8 mouse cellular contexts compared by ENCODE assay signal in genomic region chr5:104048139-104048538, GRCm38 (mm10). TPM values are rescaled to one million over a fixed set of nuclear protein-coding genes. Genes with fewer than 3 reads are reported as not detected.
A peak's percentile ranks its signal among the peaks of the same experiment; 100 is the strongest.
DNase-seq lines count a peak whose midpoint lies in the region; TF ChIP-seq lines count a peak whose summit lies in the region.
"Had no signal": no experiment of that assay in that cellular context is flagged by ENCODE, and none has a peak within 500 bp of the region (broad histone marks: within the 10 kb centered on the region; RNA-seq: fewer than 3 reads in every experiment).

No protein-coding gene starts in this region.

- peaks cover 68% of the 10 kb centered on the region for H3K4me1 ChIP-seq in erythroblast, embryonic 14.5 days (ENCODE audit: control insufficient read depth)
- H3K4me1 ChIP-seq in liver, adult 2 months (ENCODE audit: control insufficient read depth, insufficient read depth, low read length), result peaks cover 15% of the 10 kb centered on the region

- peaks cover 36% of the 10 kb centered on the region for H3K36me3 ChIP-seq in erythroblast, embryonic 14.5 days (ENCODE audit: control insufficient read depth)
- peaks cover 15% of the 10 kb centered on the region for H3K36me3 ChIP-seq in liver, adult 2 months (ENCODE audit: control insufficient read depth, insufficient read depth, low read length)

- H3K79me2 ChIP-seq in liver, adult 2 months (ENCODE audit: control insufficient read depth, insufficient read depth, low read length), result peaks cover 5% of the 10 kb centered on the region; the same call in 1 of the 2 replicates

- H3K27me3 ChIP-seq in erythroblast, embryonic 14.5 days (ENCODE audit: control insufficient read depth), result no peaks in the 10 kb centered on the region
- H3K27me3 ChIP-seq in liver, adult 2 months (ENCODE audit: control insufficient read depth, insufficient read depth, low read length), result no peaks in the 10 kb centered on the region

- TF ChIP-seq POLR2A in liver, adult 2 months (IDR thresholded peaks at IDR 0.05; ENCODE audit: extremely low read depth, insufficient read depth, low read length), result no peak

- no peak for TF ChIP-seq CTCF in liver, adult 2 months (IDR thresholded peaks at IDR 0.05; ENCODE audit: low read depth, low read length)

- H3K4me3 ChIP-seq in erythroblast, embryonic 14.5 days (replicated peaks), result peak overlapping the region; percentile 91
- no peak overlapping the region for H3K4me3 ChIP-seq in liver, adult 2 months (ENCODE audit: insufficient read depth, low read depth, low read length)

- no peaks in the 10 kb centered on the region for H3K9me3 ChIP-seq in erythroblast, embryonic 14.5 days (ENCODE audit: control insufficient read depth, low read length)

- DNase-seq in retina, embryonic 14.5 days (ENCODE audit: low spot score), result peak; percentile 29
- DNase-seq in retina, postnatal 1 day, result no peak
- DNase-seq in liver, adult 2 months (ENCODE audit: extremely low read depth, low read depth, low spot score), result no peak
- no peak for DNase-seq in thymus, postnatal 0 days (ENCODE audit: low spot score)
- DNase-seq in right cerebral cortex, adult 18-20 months, result no peak
- no peak for DNase-seq in thymus, postnatal 25 days

- H3K27ac ChIP-seq in liver, adult 2 months (replicated peaks; ENCODE audit: insufficient read depth, low read depth, low read length), result 0 out of 2 replicates have a peak overlapping the region, but pooled peaks have one; percentile 87

- no peak overlapping the region for H3K9ac ChIP-seq in liver, adult 2 months (ENCODE audit: low read depth, low read length)

- WGBS in liver, adult 2 months, result 44% methylated on average over 4 of the region's 4 CpGs

RNA-seq across cellular contexts. Expression of gene Nudt9, which starts 2.0 kb away (rescaled TPM):
- 36.0 and 40.0 TPM in 2 replicates for polyA plus RNA-seq in erythroblast, embryonic 14.5 days (2012)
- total RNA-seq in liver, adult 2 months (2014; rRNA removed), result 36.6 and 40.3 TPM in 2 replicates
- polyA plus RNA-seq in liver, adult 2 months (2012; rRNA removed), result 39.7 and 48.5 TPM in 2 replicates
- polyA plus RNA-seq in thymus, postnatal 0 days (2015; fragmentation: Nextera tagmentation; extraction: Ambion mirVana), result 53.9 and 56.6 TPM in 2 replicates

RNA-seq across cellular contexts. Expression of gene Hsd17b11, which starts 26.4 kb away (rescaled TPM):
- polyA plus RNA-seq in erythroblast, embryonic 14.5 days (2012), result 0.02 and 0.03 TPM in 2 replicates
- total RNA-seq in liver, adult 2 months (2014; rRNA removed), result 119 and 154 TPM in 2 replicates
- polyA plus RNA-seq in liver, adult 2 months (2012; rRNA removed), result 72.7 and 78.8 TPM in 2 replicates
- 3.9 and 5.7 TPM in 2 replicates for polyA plus RNA-seq in thymus, postnatal 0 days (2015; fragmentation: Nextera tagmentation; extraction: Ambion mirVana)

RNA-seq across cellular contexts. Expression of gene Gm17660, which starts 29.3 kb away (rescaled TPM):
- polyA plus RNA-seq in erythroblast, embryonic 14.5 days (2012), result not detected in 2 replicates
- not detected in 2 replicates for total RNA-seq in liver, adult 2 months (2014; rRNA removed)
- polyA plus RNA-seq in liver, adult 2 months (2012; rRNA removed), result not detected in 2 replicates
- polyA plus RNA-seq in thymus, postnatal 0 days (2015; fragmentation: Nextera tagmentation; extraction: Ambion mirVana), result not detected in 2 replicates
- polyA plus RNA-seq: large intestine, adult 2 months had no signal

Comparison
In these comparisons a context has a peak if more than half of its experiments do, and no peak if none do; other contexts are left out.
1. RNA of gene Hsd17b11, which starts 26.4 kb away (polyA plus RNA-seq): 72.7 to 78.8 TPM in liver, adult 2 months; 3.9 to 5.7 TPM in thymus, postnatal 0 days and 0.02 to 0.03 TPM in erythroblast, embryonic 14.5 days; every median in the first group is over 10 times any median in the second.